ENCODE assay signal across 8 mouse cellular contexts in genomic region chr2:38485957-38486931, GRCm38 (mm10). TPM values are rescaled to one million over a fixed set of nuclear protein-coding genes. Genes with fewer than 3 reads are reported as not detected.
DNase-seq lines count a peak whose midpoint lies in the region; ATAC-seq and TF ChIP-seq lines count a peak whose summit lies in the region.

No protein-coding gene starts in this region.

- DNase-seq in hindbrain, postnatal 0 days (ENCODE audit: low spot score) = peak; percentile 40
- DNase-seq in hindbrain, embryonic 11.5 days (ENCODE audit: low spot score) = no peak
- peak; percentile 75 for DNase-seq in brain, adult 2 months (ENCODE audit: low read depth, low spot score)
- peak; percentile 74 for DNase-seq in gastrocnemius, postnatal 25 days
- peak; percentile 98 for DNase-seq in kidney, adult 2 months
- peak; percentile 83 for DNase-seq in liver, postnatal 0 days
- DNase-seq in stomach, postnatal 0 days (ENCODE audit: low spot score) = peak; percentile 95
- no peak for DNase-seq in midbrain, embryonic 11.5 days (ENCODE audit: low spot score, missing footprints)

- no peak overlapping the region for H3K4me2 ChIP-seq in hindbrain, postnatal 0 days (ENCODE audit: low read depth, low read length)
- H3K4me2 ChIP-seq in hindbrain, embryonic 11.5 days (replicated peaks; ENCODE audit: low read depth, low read length) = no peak overlapping the region
- peak overlapping the region; percentile 47 for H3K4me2 ChIP-seq in liver, postnatal 0 days (ENCODE audit: low read depth, low read length)
- no peak overlapping the region for H3K4me2 ChIP-seq in stomach, postnatal 0 days (replicated peaks; ENCODE audit: low read depth)
- H3K4me2 ChIP-seq in midbrain, embryonic 11.5 days = no peak overlapping the region

- H3K27ac ChIP-seq in hindbrain, postnatal 0 days = no peak overlapping the region
- no peak overlapping the region for H3K27ac ChIP-seq in hindbrain, embryonic 11.5 days (ENCODE audit: low read depth, low read length)
- H3K27ac ChIP-seq in kidney, adult 2 months (ENCODE audit: insufficient read depth, low read depth, low read length) = peak overlapping the region; percentile 1; the same call in 1 of the 2 replicates
- H3K27ac ChIP-seq in liver, postnatal 0 days (ENCODE audit: low read depth) = peak overlapping the region; percentile 94
- peak overlapping the region; percentile 92 for H3K27ac ChIP-seq in stomach, postnatal 0 days (replicated peaks)
- H3K27ac ChIP-seq in midbrain, embryonic 11.5 days (ENCODE audit: low read depth, low read length) = no peak overlapping the region

- WGBS in hindbrain, postnatal 0 days = 57% methylated on average over 6 of the region's 6 CpGs
- 77% methylated on average over 6 of the region's 6 CpGs for WGBS in hindbrain, embryonic 11.5 days
- WGBS in kidney, adult 2 months = 40% methylated on average over 6 of the region's 6 CpGs
- 38% methylated on average over 6 of the region's 6 CpGs for WGBS in liver, postnatal 0 days (ENCODE audit: insufficient replicate concordance)
- 42% methylated on average over 6 of the region's 6 CpGs for WGBS in stomach, postnatal 0 days
- WGBS in midbrain, embryonic 11.5 days = 71% methylated on average over 6 of the region's 6 CpGs

- no peak for TF ChIP-seq CTCF in hindbrain, postnatal 0 days (IDR thresholded peaks at IDR 0.05; ENCODE audit: low read depth)
- no peak for TF ChIP-seq CTCF in kidney, adult 2 months (conservative IDR thresholded peaks at IDR 0.05; ENCODE audit: insufficient read depth, insufficient read length, low read depth, low read length)
- TF ChIP-seq CTCF in liver, postnatal 0 days (IDR thresholded peaks at IDR 0.05; ENCODE audit: low read depth) = no peak
- TF ChIP-seq CTCF in stomach, postnatal 0 days (IDR thresholded peaks at IDR 0.05; ENCODE audit: low read depth) = peak; percentile 23; the same call in 1 of the 2 replicates

- no peaks in the 10 kb centered on the region for H3K36me3 ChIP-seq in hindbrain, postnatal 0 days (ENCODE audit: insufficient read depth, low read length)
- H3K36me3 ChIP-seq in hindbrain, embryonic 11.5 days (ENCODE audit: control insufficient read depth, insufficient read depth, low read length) = no peaks in the 10 kb centered on the region
- H3K36me3 ChIP-seq in kidney, adult 2 months (ENCODE audit: control insufficient read depth, insufficient read depth, low read length) = no peaks in the 10 kb centered on the region
- no peaks in the 10 kb centered on the region for H3K36me3 ChIP-seq in liver, postnatal 0 days (replicated peaks; ENCODE audit: insufficient read depth, low read length)
- no peaks in the 10 kb centered on the region for H3K36me3 ChIP-seq in stomach, postnatal 0 days (ENCODE audit: control insufficient read depth, insufficient read depth, low read length)
- no peaks in the 10 kb centered on the region for H3K36me3 ChIP-seq in midbrain, embryonic 11.5 days (ENCODE audit: control insufficient read depth, insufficient read depth, low read length)

- H3K9ac ChIP-seq in hindbrain, postnatal 0 days (replicated peaks; ENCODE audit: low read length) = no peak overlapping the region
- no peak overlapping the region for H3K9ac ChIP-seq in hindbrain, embryonic 11.5 days (ENCODE audit: low read depth, low read length)
- peak overlapping the region; percentile 16; the same call in 1 of the 2 replicates for H3K9ac ChIP-seq in liver, postnatal 0 days (replicated peaks)
- no peak overlapping the region for H3K9ac ChIP-seq in stomach, postnatal 0 days (ENCODE audit: low read length)
- no peak overlapping the region for H3K9ac ChIP-seq in midbrain, embryonic 11.5 days (ENCODE audit: low read length)

- peak; percentile 72; the same call in 1 of the 2 replicates for TF ChIP-seq EP300 in liver, postnatal 0 days (IDR thresholded peaks at IDR 0.05; ENCODE audit: low read depth)
- peak; percentile 52 for TF ChIP-seq EP300 in stomach, postnatal 0 days (optimal IDR thresholded peaks at IDR 0.05)

- no peak for ATAC-seq in hindbrain, postnatal 0 days
- no peak for ATAC-seq in hindbrain, embryonic 11.5 days (ENCODE audit: low FRiP score)
- ATAC-seq in liver, postnatal 0 days = peak; percentile 90
- ATAC-seq in stomach, postnatal 0 days (ENCODE audit: low FRiP score, low TSS enrichment) = peak; percentile 96
- no peak for ATAC-seq in midbrain, embryonic 11.5 days (ENCODE audit: low FRiP score)

- no peaks in the 10 kb centered on the region for H3K9me3 ChIP-seq in hindbrain, postnatal 0 days (ENCODE audit: low read length)
- no peaks in the 10 kb centered on the region for H3K9me3 ChIP-seq in hindbrain, embryonic 11.5 days (ENCODE audit: control insufficient read depth, low read length)
- H3K9me3 ChIP-seq in liver, postnatal 0 days (ENCODE audit: low read length) = no peaks in the 10 kb centered on the region
- H3K9me3 ChIP-seq in stomach, postnatal 0 days (ENCODE audit: control insufficient read depth, low read length) = no peaks in the 10 kb centered on the region
- no peaks in the 10 kb centered on the region for H3K9me3 ChIP-seq in midbrain, embryonic 11.5 days (ENCODE audit: control insufficient read depth, low read length)

- 0 out of 2 replicates have a peak, but pooled peaks cover 5% of the 10 kb centered on the region for H3K4me1 ChIP-seq in hindbrain, postnatal 0 days (ENCODE audit: insufficient read depth, low read length)
- H3K4me1 ChIP-seq in hindbrain, embryonic 11.5 days (replicated peaks; ENCODE audit: control insufficient read depth, insufficient read depth, low read length) = no peaks in the 10 kb centered on the region
- H3K4me1 ChIP-seq in kidney, adult 2 months (ENCODE audit: control insufficient read depth, insufficient read depth, low read length) = peaks cover 7% of the 10 kb centered on the region
- peaks cover 33% of the 10 kb centered on the region for H3K4me1 ChIP-seq in liver, postnatal 0 days (ENCODE audit: insufficient read depth)
- H3K4me1 ChIP-seq in stomach, postnatal 0 days (replicated peaks; ENCODE audit: control insufficient read depth, insufficient read depth) = no peaks in the 10 kb centered on the region
- no peaks in the 10 kb centered on the region for H3K4me1 ChIP-seq in midbrain, embryonic 11.5 days (ENCODE audit: control insufficient read depth, insufficient read depth, low read length)

- no peak overlapping the region for H3K4me3 ChIP-seq in hindbrain, postnatal 0 days (ENCODE audit: low read length)
- H3K4me3 ChIP-seq in hindbrain, embryonic 11.5 days (ENCODE audit: low read depth, low read length) = no peak overlapping the region
- no peak overlapping the region for H3K4me3 ChIP-seq in kidney, adult 2 months (ENCODE audit: insufficient read depth, low read depth, low read length)
- H3K4me3 ChIP-seq in liver, postnatal 0 days (ENCODE audit: low read depth, low read length) = no peak overlapping the region
- no peak overlapping the region for H3K4me3 ChIP-seq in stomach, postnatal 0 days (ENCODE audit: low read depth, low read length)
- no peak overlapping the region for H3K4me3 ChIP-seq in midbrain, embryonic 11.5 days (ENCODE audit: low read depth, low read length)

- TF ChIP-seq POLR2A in kidney, adult 2 months (IDR thresholded peaks at IDR 0.05; ENCODE audit: low read depth, low read length) = no peak

- H3K27me3 ChIP-seq in hindbrain, postnatal 0 days (ENCODE audit: insufficient read depth, low read length) = no peaks in the 10 kb centered on the region
- no peaks in the 10 kb centered on the region for H3K27me3 ChIP-seq in hindbrain, embryonic 11.5 days (ENCODE audit: control insufficient read depth, insufficient read depth, low read length)
- H3K27me3 ChIP-seq in kidney, adult 2 months (replicated peaks; ENCODE audit: control insufficient read depth, insufficient read depth, low read length) = no peaks in the 10 kb centered on the region
- no peaks in the 10 kb centered on the region for H3K27me3 ChIP-seq in liver, postnatal 0 days (ENCODE audit: insufficient read depth, low read length)
- H3K27me3 ChIP-seq in stomach, postnatal 0 days (ENCODE audit: control insufficient read depth, insufficient read depth, low read length) = no peaks in the 10 kb centered on the region
- no peaks in the 10 kb centered on the region for H3K27me3 ChIP-seq in midbrain, embryonic 11.5 days (ENCODE audit: control insufficient read depth, insufficient read depth, low read length)

RNA-seq across cellular contexts. Expression of gene Nek6, which starts 25.2 kb away (rescaled TPM):
- total RNA-seq in hindbrain, postnatal 0 days (2014; rRNA removed) = 27.5 and 29.4 TPM in 2 replicates
- polyA plus RNA-seq in hindbrain, postnatal 0 days (2015; fragmentation: Nextera tagmentation; extraction: Ambion mirVana) = 65.3 and 75.1 TPM in 2 replicates
- polyA plus RNA-seq in hindbrain, embryonic 11.5 days (2014; fragmentation: Nextera tagmentation; extraction: Ambion mirVana) = 84.5 and 87.8 TPM in 2 replicates
- 1 to 10 TPM; 6.8 to 7.5 TPM for total RNA-seq in gastrocnemius, postnatal 25 days (2021)
- 15.0 and 18.6 TPM in 2 replicates for polyA plus RNA-seq in kidney, adult 2 months (2012; rRNA removed)
- 30.6 and 39.7 TPM in 2 replicates for polyA plus RNA-seq in liver, postnatal 0 days (2015; fragmentation: Nextera tagmentation; extraction: Ambion mirVana)
- polyA plus RNA-seq in stomach, postnatal 0 days (2015; fragmentation: Nextera tagmentation; extraction: Ambion mirVana) = 43.7 and 43.8 TPM in 2 replicates
- 87.3 and 92.3 TPM in 2 replicates for polyA plus RNA-seq in midbrain, embryonic 11.5 days (2014; fragmentation: Nextera tagmentation; extraction: Ambion mirVana)

Comparison
In these comparisons a context has a peak if more than half of its experiments do, and no peak if none do; other contexts are left out.
1. DNase-seq: peak in hindbrain, postnatal 0 days (single experiment), brain, adult 2 months (single experiment), gastrocnemius, postnatal 25 days (single experiment), kidney, adult 2 months (single experiment), liver, postnatal 0 days (single experiment) and stomach, postnatal 0 days (single experiment); none in hindbrain, embryonic 11.5 days (single experiment) and midbrain, embryonic 11.5 days (single experiment).
2. ATAC-seq: peak in liver, postnatal 0 days (single experiment) and stomach, postnatal 0 days (single experiment); none in hindbrain, postnatal 0 days (single experiment), hindbrain, embryonic 11.5 days (single experiment) and midbrain, embryonic 11.5 days (single experiment).
3. H3K27ac ChIP-seq: peak in kidney, adult 2 months (single experiment), liver, postnatal 0 days (single experiment) and stomach, postnatal 0 days (single experiment); none in hindbrain, postnatal 0 days (single experiment), hindbrain, embryonic 11.5 days (single experiment) and midbrain, embryonic 11.5 days (single experiment).